24 mouse cellular contexts compared by ENCODE assay signal in the genomic region with DNA sequence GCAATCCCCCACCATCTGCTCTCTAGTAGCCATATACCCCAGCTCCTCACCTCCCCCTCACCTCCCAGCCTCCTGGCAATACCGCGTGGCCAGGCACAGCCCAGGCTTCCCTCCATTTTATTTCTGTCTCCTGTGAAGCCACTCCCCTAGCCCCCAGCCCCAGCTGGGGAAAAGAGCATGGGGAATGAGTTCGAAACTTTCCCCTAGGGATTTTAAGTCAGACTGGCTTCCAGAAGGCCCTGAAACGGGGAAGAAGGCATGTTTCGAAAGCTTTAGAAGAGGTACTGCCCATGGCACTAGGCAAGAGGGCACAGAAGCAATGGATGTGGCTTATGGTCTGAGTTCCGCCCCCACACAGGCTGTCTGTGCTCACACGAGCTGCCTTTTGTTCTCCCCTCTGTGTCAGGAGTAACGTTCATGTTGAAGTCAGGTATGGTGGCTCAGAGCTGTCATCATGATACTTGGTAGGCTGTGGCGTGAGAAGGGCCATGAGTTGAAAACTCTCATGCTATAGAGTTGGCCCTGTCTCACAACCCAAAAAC. TPM values are rescaled to one million over a fixed set of nuclear protein-coding genes. Genes with fewer than 3 reads are reported as not detected.
DNase-seq lines count a peak whose midpoint lies in the region; ATAC-seq and TF ChIP-seq lines count a peak whose summit lies in the region.
"Had no signal": no experiment of that assay in that cellular context is flagged by ENCODE, and none has a peak within 500 bp of the region (broad histone marks: within the 10 kb centered on the region; RNA-seq: fewer than 3 reads in every experiment).

Gene Cidec (minus strand): TSS at position 97 of the 542 bp plus-strand sequence.

- no peak for TF ChIP-seq EP300 in stomach, postnatal 0 days (optimal IDR thresholded peaks at IDR 0.05)

- no peak within 1 kb of the TSS for H3K4me3 ChIP-seq in midbrain, embryonic 11.5 days (ENCODE audit: low read depth, low read length)
- H3K4me3 ChIP-seq in midbrain, embryonic 14.5 days (replicated peaks; ENCODE audit: low read depth, low read length), result no peak within 1 kb of the TSS
- no peak within 1 kb of the TSS for H3K4me3 ChIP-seq in stomach, postnatal 0 days (ENCODE audit: low read depth, low read length)
- H3K4me3 ChIP-seq in gastrocnemius, adult 2 months, result no peak within 1 kb of the TSS
- H3K4me3 ChIP-seq: embryonic facial prominence, embryonic 13.5 days; hindbrain, embryonic 10.5 days; kidney, embryonic 15.5 days; neural tube, embryonic 12.5 days; stomach, embryonic 15.5 days had no signal

- no peak for DNase-seq in gastrocnemius, postnatal 4 days (ENCODE audit: low spot score in 2 of 2)
- DNase-seq in gastrocnemius, postnatal 36 days, result no peak
- peak; percentile 72 for DNase-seq in midbrain, embryonic 11.5 days (ENCODE audit: low spot score, missing footprints)
- no peak for DNase-seq in midbrain, embryonic 14.5 days
- no peak for DNase-seq in adrenal gland, postnatal 4 days (ENCODE audit: low spot score in 2 of 2)
- DNase-seq in stomach, postnatal 0 days (ENCODE audit: low spot score), result no peak
- DNase-seq in cerebellum, adult 9-11 months, result no peak
- no peak for DNase-seq in gastrocnemius, adult 2 months
- DNase-seq: cerebellum, adult 18-20 months; lung, postnatal 14 days; spleen, adult 18-20 months; thymus, postnatal 25 days had no signal

- H3K4me1 ChIP-seq in midbrain, embryonic 11.5 days (ENCODE audit: control insufficient read depth, insufficient read depth, low read length), result no peaks in the 10 kb centered on the region
- no peaks in the 10 kb centered on the region for H3K4me1 ChIP-seq in midbrain, embryonic 14.5 days (ENCODE audit: control insufficient read depth, insufficient read depth, low read length)
- no peaks in the 10 kb centered on the region for H3K4me1 ChIP-seq in stomach, postnatal 0 days (replicated peaks; ENCODE audit: control insufficient read depth, insufficient read depth)
- H3K4me1 ChIP-seq: embryonic facial prominence, embryonic 13.5 days; hindbrain, embryonic 10.5 days; neural tube, embryonic 12.5 days; stomach, embryonic 15.5 days had no signal

- no peak within 1 kb of the TSS for H3K27ac ChIP-seq in midbrain, embryonic 11.5 days (ENCODE audit: low read depth, low read length)
- no peak within 1 kb of the TSS for H3K27ac ChIP-seq in midbrain, embryonic 14.5 days (replicated peaks; ENCODE audit: low read depth, low read length)
- H3K27ac ChIP-seq in stomach, postnatal 0 days (replicated peaks), result peak within 1 kb of the TSS; percentile 79
- no peak within 1 kb of the TSS for H3K27ac ChIP-seq in gastrocnemius, adult 2 months
- H3K27ac ChIP-seq: embryonic facial prominence, embryonic 13.5 days; hindbrain, embryonic 10.5 days; kidney, embryonic 15.5 days; neural tube, embryonic 12.5 days; stomach, embryonic 15.5 days had no signal

- no peak for ATAC-seq in midbrain, embryonic 11.5 days (ENCODE audit: low FRiP score)
- no peak for ATAC-seq in midbrain, embryonic 14.5 days (ENCODE audit: low FRiP score, low TSS enrichment)
- no peak for ATAC-seq in stomach, postnatal 0 days (ENCODE audit: low FRiP score, low TSS enrichment)

- TF ChIP-seq CTCF in stomach, postnatal 0 days (IDR thresholded peaks at IDR 0.05; ENCODE audit: low read depth), result no peak
- TF ChIP-seq CTCF in gastrocnemius, adult 2 months (IDR thresholded peaks at IDR 0.05), result no peak

- no peaks in the 10 kb centered on the region for H3K9me3 ChIP-seq in midbrain, embryonic 11.5 days (ENCODE audit: control insufficient read depth, low read length)
- H3K9me3 ChIP-seq in midbrain, embryonic 14.5 days (ENCODE audit: control insufficient read depth, low read length), result no peaks in the 10 kb centered on the region
- H3K9me3 ChIP-seq in stomach, postnatal 0 days (ENCODE audit: control insufficient read depth, low read length), result no peaks in the 10 kb centered on the region
- H3K9me3 ChIP-seq: embryonic facial prominence, embryonic 13.5 days; hindbrain, embryonic 10.5 days; kidney, embryonic 15.5 days; neural tube, embryonic 12.5 days; stomach, embryonic 15.5 days had no signal

- H3K4me2 ChIP-seq in midbrain, embryonic 11.5 days, result no peak within 1 kb of the TSS
- H3K4me2 ChIP-seq in midbrain, embryonic 14.5 days (ENCODE audit: low read length), result no peak within 1 kb of the TSS
- H3K4me2 ChIP-seq in stomach, postnatal 0 days (replicated peaks; ENCODE audit: low read depth), result no peak within 1 kb of the TSS
- H3K4me2 ChIP-seq: embryonic facial prominence, embryonic 13.5 days; kidney, embryonic 15.5 days; liver, embryonic 11.5 days; neural tube, embryonic 12.5 days; stomach, embryonic 15.5 days had no signal

- H3K9ac ChIP-seq in midbrain, embryonic 11.5 days (ENCODE audit: low read length), result no peak within 1 kb of the TSS
- H3K9ac ChIP-seq in midbrain, embryonic 14.5 days (replicated peaks; ENCODE audit: low read length), result no peak within 1 kb of the TSS
- H3K9ac ChIP-seq in stomach, postnatal 0 days (ENCODE audit: low read length), result no peak within 1 kb of the TSS; the same call in 1 of the 2 replicates
- H3K9ac ChIP-seq: embryonic facial prominence, embryonic 13.5 days; kidney, embryonic 15.5 days; neural tube, embryonic 12.5 days; stomach, embryonic 15.5 days had no signal

- no peaks in the 10 kb centered on the region for H3K36me3 ChIP-seq in midbrain, embryonic 11.5 days (ENCODE audit: control insufficient read depth, insufficient read depth, low read length)
- no peaks in the 10 kb centered on the region for H3K36me3 ChIP-seq in midbrain, embryonic 14.5 days (ENCODE audit: control insufficient read depth, insufficient read depth, low read length)
- H3K36me3 ChIP-seq in stomach, postnatal 0 days (ENCODE audit: control insufficient read depth, insufficient read depth, low read length), result no peaks in the 10 kb centered on the region
- H3K36me3 ChIP-seq: embryonic facial prominence, embryonic 13.5 days; hindbrain, embryonic 10.5 days; kidney, embryonic 15.5 days; neural tube, embryonic 12.5 days; stomach, embryonic 15.5 days had no signal

- intact Hi-C loops in gastrocnemius, postnatal 36 days (cut with DNase I), result no loop called here
- intact Hi-C loops in gastrocnemius, adult 2 months (cut with DNase I), result no loop called here

- WGBS in midbrain, embryonic 11.5 days, result 75% methylated on average over 9 of the region's 9 CpGs
- WGBS in midbrain, embryonic 14.5 days, result 78% methylated on average over 9 of the region's 9 CpGs
- 79% methylated on average over 9 of the region's 9 CpGs for WGBS in stomach, postnatal 0 days

- H3K27me3 ChIP-seq in midbrain, embryonic 11.5 days (ENCODE audit: control insufficient read depth, insufficient read depth, low read length), result no peaks in the 10 kb centered on the region
- H3K27me3 ChIP-seq in midbrain, embryonic 14.5 days (ENCODE audit: control insufficient read depth, insufficient read depth, low read length), result no peaks in the 10 kb centered on the region
- H3K27me3 ChIP-seq in stomach, postnatal 0 days (ENCODE audit: control insufficient read depth, insufficient read depth, low read length), result no peaks in the 10 kb centered on the region
- H3K27me3 ChIP-seq: CH12.LX; embryonic facial prominence, embryonic 13.5 days; kidney, embryonic 15.5 days; neural tube, embryonic 12.5 days; stomach, embryonic 15.5 days had no signal

RNA-seq across cellular contexts. Expression of gene Cidec, which starts in this region (rescaled TPM):
- 10 to 100 TPM; 12.4 to 25.1 TPM for total RNA-seq in gastrocnemius, postnatal 4 days (2021)
- 10 to 100 TPM in 1 of 2 experiments, 1 to 10 TPM in 1; 3.7 to 14.3 TPM for total RNA-seq in gastrocnemius, postnatal 36 days (2021)
- polyA plus RNA-seq in midbrain, embryonic 11.5 days (2014; fragmentation: Nextera tagmentation; extraction: Ambion mirVana), result not detected in 2 replicates
- not detected in 2 replicates for polyA plus RNA-seq in midbrain, embryonic 14.5 days (2014; fragmentation: Nextera tagmentation; extraction: Ambion mirVana)
- 10 to 100 TPM; 49.8 to 62.1 TPM for total RNA-seq in adrenal gland, postnatal 4 days (2021)
- polyA plus RNA-seq in stomach, postnatal 0 days (2015; fragmentation: Nextera tagmentation; extraction: Ambion mirVana), result 31.0 and 31.2 TPM in 2 replicates
- total RNA-seq in gastrocnemius, adult 2 months (2021), result 1 to 10 TPM in 1 of 2 experiments, under 1 TPM in 1; 0.97 to 5.0 TPM
- total RNA-seq: CH12.LX; granulocyte monocyte progenitor cell, adult 5-6 weeks; layer of hippocampus, adult 18-20 months; left cerebral cortex, postnatal 36 days; monocyte, adult 5-6 weeks had no signal
- polyA plus RNA-seq: cortical plate, adult 2 months; embryonic facial prominence, embryonic 13.5 days; hindbrain, embryonic 10.5 days; kidney, embryonic 15.5 days; liver, embryonic 11.5 days; neural tube, embryonic 12.5 days had no signal

Comparison
In these comparisons a context has a peak if more than half of its experiments do, and no peak if none do; other contexts are left out.
1. RNA of gene Cidec (polyA plus RNA-seq): 31.0 to 31.2 TPM in stomach, postnatal 0 days; not detected in midbrain, embryonic 11.5 days and not detected in midbrain, embryonic 14.5 days; every median in the first group is over 10 times any median in the second.
2. Peak in DNase-seq in midbrain, embryonic 11.5 days; RNA of the gene not detected or under 1 TPM.